Mouse (Mus musculus): ENCODE measurements at regions not wholly inside any gene's neighbourhood (a gene's known extent, or its start where the extent isn't known, plus 50 kb on each side); places are given as distances from the start of the nearest gene placed in this dataset.

DNA sequence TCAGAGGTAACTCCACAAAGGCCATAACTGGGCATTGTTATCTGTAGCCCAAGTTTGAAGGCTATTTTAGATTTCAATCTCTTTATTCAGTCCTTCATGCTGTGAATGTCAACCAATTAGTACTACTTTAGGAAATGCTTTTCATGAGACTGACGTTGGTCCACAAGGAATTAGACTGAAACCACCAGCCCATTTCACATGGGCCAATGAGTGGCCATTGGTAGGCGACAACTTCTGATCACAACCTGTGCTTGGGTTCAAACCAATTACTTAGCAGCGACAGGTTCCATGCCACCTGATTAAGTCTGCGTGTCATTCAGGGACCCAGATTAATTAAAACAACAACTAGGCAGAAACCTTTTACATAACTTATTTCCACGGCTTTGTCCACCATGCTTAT, 126.9 kb upstream of the Tenm3 start:
- no peak overlapping the region for H3K4me2 ChIP-seq (ENCODE audit: low read length)
- H3K4me1 ChIP-seq (replicated peaks; ENCODE audit: control insufficient read depth, insufficient read depth, low read length), result no peaks in the 10 kb centered on the region
- no peak for ATAC-seq
- no peak overlapping the region for H3K9ac ChIP-seq (replicated peaks; ENCODE audit: low read depth, low read length)
- no peak overlapping the region for H3K27ac ChIP-seq (ENCODE audit: low read length)
- WGBS, result 19% methylated on average over 5 of the region's 5 CpGs
- H3K36me3 ChIP-seq (ENCODE audit: control insufficient read depth, insufficient read depth), result no peaks in the 10 kb centered on the region
- no peaks in the 10 kb centered on the region for H3K9me3 ChIP-seq (ENCODE audit: control insufficient read depth, low read length)
- no peak overlapping the region for H3K4me3 ChIP-seq (replicated peaks; ENCODE audit: low read length)
- no peaks in the 10 kb centered on the region for H3K27me3 ChIP-seq (replicated peaks; ENCODE audit: control insufficient read depth, insufficient read depth, low read length)

DNA sequence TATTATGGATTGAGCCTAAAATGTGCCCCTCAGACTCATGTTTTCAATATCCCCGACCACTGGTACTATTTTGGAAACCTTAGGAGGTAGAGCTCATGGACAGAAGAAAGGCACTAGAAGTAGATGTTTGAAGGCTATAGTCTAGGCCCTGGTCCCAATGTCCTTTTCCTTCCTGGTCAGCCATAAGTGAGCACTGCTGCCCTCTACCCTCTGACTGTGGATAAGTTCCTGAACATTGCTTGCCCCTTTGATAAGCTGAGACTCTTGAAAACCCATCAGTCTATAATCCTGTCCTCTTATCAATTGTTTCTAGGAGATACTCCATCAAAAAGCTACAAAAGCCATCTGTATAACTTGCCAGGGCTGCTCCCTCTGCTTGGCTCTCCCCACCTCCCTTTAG, 121.2 kb upstream of the Tenm3 start:
- Histone ChIP-seq H3K4me2 (ENCODE audit: low read length) (no peak overlapping the region), H3K36me3 (ENCODE audit: control insufficient read depth, insufficient read depth) (no peaks in the 10 kb centered on the region), H3K27me3 (replicated peaks; ENCODE audit: control insufficient read depth, insufficient read depth, low read length) (no peaks in the 10 kb centered on the region), H3K9ac (replicated peaks; ENCODE audit: low read depth, low read length) (no peak overlapping the region), H3K9me3 (ENCODE audit: control insufficient read depth, low read length) (no peaks in the 10 kb centered on the region), H3K27ac (ENCODE audit: low read length) (no peak overlapping the region), H3K4me3 (replicated peaks; ENCODE audit: low read length) (no peak overlapping the region), H3K4me1 (replicated peaks; ENCODE audit: control insufficient read depth, insufficient read depth, low read length) (no peaks in the 10 kb centered on the region)
- WGBS, result 84% methylated on average over 1 of the region's 1 CpGs
- no peak for ATAC-seq

DNA sequence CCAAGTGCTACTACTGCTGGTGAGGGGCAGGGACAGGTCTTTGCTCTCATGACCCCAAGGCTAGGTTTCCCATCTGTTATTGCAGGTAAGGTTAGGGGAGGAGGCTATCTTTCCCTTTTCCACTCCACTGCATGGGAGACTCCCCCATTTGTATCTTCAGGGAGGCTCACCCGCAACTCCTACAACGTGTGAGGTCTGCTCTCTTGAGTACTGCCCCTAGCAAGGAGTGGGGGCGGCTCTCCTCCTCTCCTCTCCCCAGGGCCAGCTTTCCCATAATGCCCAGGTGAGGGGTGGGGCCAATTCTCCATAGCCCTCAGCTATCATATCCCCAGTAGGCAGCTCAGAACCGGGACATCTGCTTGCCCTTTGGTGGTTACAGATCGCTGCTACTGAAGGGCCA, 113.9 kb upstream of the Tenm3 start:
- Histone ChIP-seq H3K27me3 (replicated peaks; ENCODE audit: control insufficient read depth, insufficient read depth, low read length) (no peaks in the 10 kb centered on the region), H3K9me3 (ENCODE audit: control insufficient read depth, low read length) (no peaks in the 10 kb centered on the region), H3K27ac (ENCODE audit: low read length) (no peak overlapping the region), H3K36me3 (ENCODE audit: control insufficient read depth, insufficient read depth) (no peaks in the 10 kb centered on the region), H3K4me3 (replicated peaks; ENCODE audit: low read length) (no peak overlapping the region), H3K4me2 (ENCODE audit: low read length) (no peak overlapping the region), H3K9ac (replicated peaks; ENCODE audit: low read depth, low read length) (no peak overlapping the region), H3K4me1 (replicated peaks; ENCODE audit: control insufficient read depth, insufficient read depth, low read length) (no peaks in the 10 kb centered on the region)
- ATAC-seq, result no peak
- 87% methylated on average over 5 of the region's 5 CpGs for WGBS

DNA sequence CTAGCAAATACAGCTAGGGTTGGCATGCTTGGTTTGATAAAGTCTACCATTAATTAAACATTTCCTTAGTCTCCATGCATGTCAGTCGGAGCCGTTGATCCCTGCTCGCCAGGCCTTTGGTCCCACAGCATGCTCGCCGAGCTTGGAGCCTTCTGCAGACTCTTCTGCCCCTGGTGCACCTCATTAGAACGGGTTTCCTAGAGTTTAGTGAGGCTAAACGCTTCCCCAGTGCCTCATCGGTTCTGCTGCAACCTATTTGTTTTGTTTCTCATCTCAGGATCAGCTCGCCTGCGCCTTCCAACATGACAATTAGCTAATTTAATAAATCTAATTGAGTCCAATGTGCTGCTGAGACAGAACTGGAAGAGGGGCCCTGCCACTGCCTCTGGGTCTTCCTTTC, 107.7 kb upstream of the Tenm3 start:
- 81% methylated on average over 10 of the region's 10 CpGs for WGBS
- Histone ChIP-seq H3K4me2 (ENCODE audit: low read length) (no peak overlapping the region), H3K9me3 (ENCODE audit: control insufficient read depth, low read length) (no peaks in the 10 kb centered on the region), H3K36me3 (ENCODE audit: control insufficient read depth, insufficient read depth) (no peaks in the 10 kb centered on the region), H3K4me1 (replicated peaks; ENCODE audit: control insufficient read depth, insufficient read depth, low read length) (no peaks in the 10 kb centered on the region), H3K27me3 (replicated peaks; ENCODE audit: control insufficient read depth, insufficient read depth, low read length) (no peaks in the 10 kb centered on the region), H3K4me3 (replicated peaks; ENCODE audit: low read length) (no peak overlapping the region), H3K27ac (ENCODE audit: low read length) (no peak overlapping the region), H3K9ac (replicated peaks; ENCODE audit: low read depth, low read length) (no peak overlapping the region)
- ATAC-seq, result no peak

DNA sequence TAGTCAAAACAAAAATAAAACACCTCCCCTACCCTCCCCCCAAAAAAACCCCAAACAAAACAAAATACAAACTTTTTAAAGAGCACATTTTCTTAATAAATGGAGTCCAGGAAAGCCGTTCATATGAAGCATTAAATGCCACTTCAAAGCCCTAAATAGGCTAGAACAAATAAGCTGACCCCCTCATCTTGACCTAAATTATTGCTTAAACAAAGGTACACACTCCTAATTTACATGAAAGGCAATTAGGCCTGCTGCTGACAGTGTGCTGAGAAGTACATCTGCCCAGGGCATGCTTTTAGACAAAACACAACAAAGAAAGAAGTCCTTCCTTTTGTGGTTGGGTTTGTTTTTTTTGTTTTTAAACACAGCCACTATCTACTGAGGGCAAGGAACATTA, 100.4 kb upstream of the Tenm3 start:
- WGBS, result 11% methylated on average over 1 of the region's 1 CpGs
- H3K4me2 ChIP-seq (ENCODE audit: low read length), result no peak overlapping the region

DNA sequence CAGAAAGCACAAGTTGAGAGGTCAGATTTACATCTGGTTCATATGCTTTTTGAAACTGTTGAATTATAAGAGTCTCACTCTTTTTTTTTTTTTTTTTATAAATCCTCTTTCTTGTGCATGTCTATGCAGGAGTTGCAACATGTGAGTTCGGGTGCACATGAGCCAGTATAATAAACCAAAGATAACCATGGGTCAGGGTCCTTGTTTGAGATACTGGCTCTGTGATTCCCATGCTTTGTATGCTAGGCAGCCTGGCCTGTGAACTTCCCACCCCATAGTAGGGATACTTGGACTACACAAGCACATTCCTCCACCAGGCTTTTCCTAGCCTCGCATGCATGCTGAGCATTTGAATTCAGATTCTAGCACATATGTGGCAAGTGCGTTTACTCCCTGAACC, 93.4 kb upstream of the Tenm3 start:
- H3K4me2 ChIP-seq (ENCODE audit: low read length), result no peak overlapping the region
- no peaks in the 10 kb centered on the region for H3K27me3 ChIP-seq (replicated peaks; ENCODE audit: control insufficient read depth, insufficient read depth, low read length)
- no peak for ATAC-seq
- H3K9ac ChIP-seq (replicated peaks; ENCODE audit: low read depth, low read length), result no peak overlapping the region
- no peaks in the 10 kb centered on the region for H3K9me3 ChIP-seq (ENCODE audit: control insufficient read depth, low read length)
- no peaks in the 10 kb centered on the region for H3K36me3 ChIP-seq (ENCODE audit: control insufficient read depth, insufficient read depth)
- H3K4me3 ChIP-seq (replicated peaks; ENCODE audit: low read length), result no peak overlapping the region
- H3K27ac ChIP-seq (ENCODE audit: low read length), result no peak overlapping the region
- WGBS, result 86% methylated on average over 3 of the region's 3 CpGs
- H3K4me1 ChIP-seq (replicated peaks; ENCODE audit: control insufficient read depth, insufficient read depth, low read length), result no peaks in the 10 kb centered on the region

More for the DNA sequence above, 100.4 kb upstream of the Tenm3 start:
- Histone ChIP-seq H3K27me3 (replicated peaks; ENCODE audit: control insufficient read depth, insufficient read depth, low read length) (no peaks in the 10 kb centered on the region), H3K36me3 (ENCODE audit: control insufficient read depth, insufficient read depth) (no peaks in the 10 kb centered on the region), H3K9ac (replicated peaks; ENCODE audit: low read depth, low read length) (no peak overlapping the region), H3K4me3 (replicated peaks; ENCODE audit: low read length) (no peak overlapping the region), H3K9me3 (ENCODE audit: control insufficient read depth, low read length) (no peaks in the 10 kb centered on the region), H3K4me1 (replicated peaks; ENCODE audit: control insufficient read depth, insufficient read depth, low read length) (no peaks in the 10 kb centered on the region), H3K27ac (ENCODE audit: low read length) (no peak overlapping the region)
- ATAC-seq, result no peak

DNA sequence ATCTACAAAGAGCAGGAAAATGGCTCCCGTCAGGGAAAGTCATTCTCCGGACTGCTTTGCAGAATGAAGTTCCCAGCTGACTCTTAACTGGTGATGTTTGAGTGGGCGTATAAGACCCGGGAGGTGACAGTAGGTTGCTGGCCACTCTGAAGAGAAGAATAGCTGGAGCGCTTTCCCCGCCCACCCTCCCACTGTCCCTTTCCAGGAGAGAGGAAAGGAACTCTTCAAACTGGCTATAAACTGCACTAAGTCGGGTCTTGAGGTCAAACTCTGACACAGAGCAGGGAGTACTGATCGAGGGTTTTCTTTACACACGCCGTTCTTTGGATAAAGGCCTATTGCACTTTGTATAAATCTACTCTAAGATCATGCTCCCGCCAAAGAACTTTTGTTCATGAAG, 83.4 kb upstream of the Tenm3 start:
- no peaks in the 10 kb centered on the region for H3K36me3 ChIP-seq (ENCODE audit: control insufficient read depth, insufficient read depth)
- no peaks in the 10 kb centered on the region for H3K9me3 ChIP-seq (ENCODE audit: control insufficient read depth, low read length)
- 83% methylated on average over 11 of the region's 11 CpGs for WGBS
- no peak overlapping the region for H3K4me3 ChIP-seq (replicated peaks; ENCODE audit: low read length)
- no peak overlapping the region for H3K9ac ChIP-seq (replicated peaks; ENCODE audit: low read depth, low read length)
- H3K27me3 ChIP-seq (replicated peaks; ENCODE audit: control insufficient read depth, insufficient read depth, low read length), result no peaks in the 10 kb centered on the region
- H3K27ac ChIP-seq (ENCODE audit: low read length), result no peak overlapping the region
- no peak overlapping the region for H3K4me2 ChIP-seq (ENCODE audit: low read length)
- no peaks in the 10 kb centered on the region for H3K4me1 ChIP-seq (replicated peaks; ENCODE audit: control insufficient read depth, insufficient read depth, low read length)
- no peak for ATAC-seq

DNA sequence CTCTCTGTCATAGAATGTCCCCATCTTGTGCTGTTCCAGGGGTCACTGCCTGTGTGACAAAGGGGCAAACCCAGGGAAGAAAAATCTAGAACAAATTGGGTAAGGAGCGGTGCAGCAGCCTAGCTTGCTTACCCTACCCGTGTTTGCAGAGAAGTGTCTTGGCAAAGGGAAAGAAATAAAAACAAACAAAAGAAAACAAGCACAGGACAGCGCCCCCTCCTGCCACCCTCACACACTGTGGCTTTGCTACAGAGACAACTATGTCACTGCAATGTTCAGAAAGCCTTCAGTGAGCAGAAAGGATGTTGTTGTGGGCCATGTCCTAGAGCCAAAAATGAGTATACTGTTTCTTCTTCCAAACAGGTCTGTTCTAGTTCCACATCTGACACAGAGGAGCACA, 71.5 kb upstream of the Tenm3 start:
- no peak overlapping the region for H3K4me3 ChIP-seq (replicated peaks; ENCODE audit: low read length)
- H3K27ac ChIP-seq (ENCODE audit: low read length), result no peak overlapping the region
- ATAC-seq, result no peak
- H3K27me3 ChIP-seq (replicated peaks; ENCODE audit: control insufficient read depth, insufficient read depth, low read length), result no peaks in the 10 kb centered on the region
- no peak overlapping the region for H3K9ac ChIP-seq (replicated peaks; ENCODE audit: low read depth, low read length)
- no peaks in the 10 kb centered on the region for H3K36me3 ChIP-seq (ENCODE audit: control insufficient read depth, insufficient read depth)
- 62% methylated on average over 3 of the region's 3 CpGs for WGBS
- H3K4me2 ChIP-seq (ENCODE audit: low read length), result no peak overlapping the region
- H3K9me3 ChIP-seq (ENCODE audit: control insufficient read depth, low read length), result no peaks in the 10 kb centered on the region
- H3K4me1 ChIP-seq (replicated peaks; ENCODE audit: control insufficient read depth, insufficient read depth, low read length), result no peaks in the 10 kb centered on the region

DNA sequence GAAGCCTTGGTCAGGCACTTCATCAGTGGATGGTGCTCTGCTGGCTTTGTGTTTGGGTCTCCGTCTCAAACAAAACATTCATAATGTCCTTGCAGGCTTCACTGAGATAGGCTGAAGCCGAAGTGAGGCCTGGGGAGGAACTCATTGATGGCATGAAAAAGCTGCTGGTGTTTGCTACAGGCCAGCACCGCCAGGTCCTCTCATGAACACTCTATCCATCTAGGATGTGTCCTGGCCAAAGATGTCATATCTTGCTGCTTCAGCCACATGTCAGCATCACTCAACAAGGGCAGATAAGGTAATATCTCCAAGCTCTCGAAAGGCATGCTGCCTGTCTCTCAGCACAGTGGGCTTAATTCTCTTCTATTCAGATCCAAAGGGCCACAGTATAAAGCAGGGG, 69.1 kb upstream of the Tenm3 start:
- Histone ChIP-seq H3K4me1 (replicated peaks; ENCODE audit: control insufficient read depth, insufficient read depth, low read length) (no peaks in the 10 kb centered on the region), H3K4me3 (replicated peaks; ENCODE audit: low read length) (no peak overlapping the region), H3K27ac (ENCODE audit: low read length) (no peak overlapping the region), H3K4me2 (ENCODE audit: low read length) (no peak overlapping the region), H3K36me3 (ENCODE audit: control insufficient read depth, insufficient read depth) (no peaks in the 10 kb centered on the region), H3K9ac (replicated peaks; ENCODE audit: low read depth, low read length) (no peak overlapping the region), H3K27me3 (replicated peaks; ENCODE audit: control insufficient read depth, insufficient read depth, low read length) (no peaks in the 10 kb centered on the region), H3K9me3 (ENCODE audit: control insufficient read depth, low read length) (no peaks in the 10 kb centered on the region)
- WGBS, result 84% methylated on average over 4 of the region's 4 CpGs
- ATAC-seq, result no peak

DNA sequence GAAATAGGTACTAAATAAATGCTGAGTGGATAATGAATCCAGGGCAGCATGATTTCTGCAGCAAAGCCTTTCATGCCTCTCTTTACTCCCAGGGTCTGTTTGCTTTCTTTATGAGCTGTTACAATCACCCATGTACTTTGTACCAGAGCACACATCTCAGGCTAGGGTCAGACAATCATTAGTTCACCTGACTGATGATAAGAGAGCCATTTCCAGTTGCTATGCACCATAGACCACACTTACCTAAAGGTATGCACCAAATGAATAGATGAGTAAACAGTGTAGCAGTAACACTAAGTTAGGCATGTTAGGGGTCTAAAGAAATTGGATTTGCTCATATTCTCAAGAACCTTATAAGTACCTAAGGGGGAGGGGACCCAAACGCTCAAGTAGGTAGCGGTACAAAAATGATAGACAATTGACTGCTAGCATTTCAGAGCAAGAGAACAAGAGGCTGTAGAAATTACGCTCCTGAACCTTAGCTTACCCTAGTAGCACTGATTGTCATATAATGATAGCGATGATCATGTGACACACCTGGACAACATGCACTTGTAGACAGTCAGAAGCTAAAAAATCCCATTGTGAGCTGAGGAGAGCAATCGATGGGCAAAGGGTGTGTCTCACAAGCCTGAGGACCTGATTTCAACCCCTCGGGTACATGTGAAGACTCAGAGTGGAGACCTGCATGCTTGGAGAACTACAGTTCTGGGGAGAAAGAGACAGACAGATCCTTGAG, 58.1 kb upstream of the Tenm3 start:
- ATAC-seq, result no peak
- 92% methylated on average over 6 of the region's 6 CpGs for WGBS
- Histone ChIP-seq H3K27me3 (replicated peaks; ENCODE audit: control insufficient read depth, insufficient read depth, low read length) (no peaks in the 10 kb centered on the region), H3K9ac (replicated peaks; ENCODE audit: low read depth, low read length) (no peak overlapping the region), H3K4me3 (replicated peaks; ENCODE audit: low read length) (no peak overlapping the region), H3K36me3 (ENCODE audit: control insufficient read depth, insufficient read depth) (no peaks in the 10 kb centered on the region), H3K27ac (ENCODE audit: low read length) (no peak overlapping the region), H3K4me1 (replicated peaks; ENCODE audit: control insufficient read depth, insufficient read depth, low read length) (no peaks in the 10 kb centered on the region), H3K4me2 (ENCODE audit: low read length) (no peak overlapping the region), H3K9me3 (ENCODE audit: control insufficient read depth, low read length) (no peaks in the 10 kb centered on the region)
